Mouse (Mus musculus) adrenal gland, adult (tissue): ENCODE measurements around the gene Ehd3.

Experiments
- DNase-seq, 2 experiments: peaks; one replicate each; pipeline ENCODE4 v3.0.0; 2022 to 2023; ENCODE audit warnings: low spot score in 1 of 2; ENCODE audit not compliant: inconsistent age in 2 of 2

The Ehd3 gene

DNA sequence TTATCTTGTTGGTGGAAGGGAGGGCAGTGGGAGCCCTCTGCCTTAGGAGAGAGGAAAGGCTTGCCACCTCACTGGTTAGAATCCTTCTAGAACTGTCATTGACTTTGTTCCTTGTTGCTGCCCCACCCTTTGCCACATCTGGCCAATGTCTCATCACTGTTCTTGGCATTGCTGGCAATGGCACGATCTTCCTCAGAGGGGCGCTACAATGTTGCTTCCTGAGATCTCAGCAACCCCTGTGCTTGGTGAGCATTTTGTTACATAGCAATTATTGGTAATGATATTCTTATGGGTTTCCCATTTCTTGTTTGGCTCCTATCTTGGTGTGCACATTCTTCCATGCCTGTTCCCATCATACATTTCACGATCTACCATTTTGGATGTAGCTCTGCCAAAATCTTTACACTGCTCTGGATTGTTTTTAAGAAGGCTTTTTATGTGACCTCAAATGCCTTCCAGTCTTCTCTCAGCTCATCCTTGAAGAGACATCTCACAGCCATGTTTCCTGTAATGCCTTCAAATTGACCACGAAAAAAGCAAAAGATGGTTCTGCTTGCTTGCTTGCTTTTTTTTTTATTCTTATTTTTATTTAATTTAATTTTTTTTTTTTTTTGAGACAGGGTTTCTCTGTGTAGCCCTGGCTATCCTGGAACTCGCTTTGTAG, at the start of gene Ehd3:
Ehd3 (plus strand) TSS at position 614 of the 664 bp plus-strand sequence.
- no peak for DNase-seq

GRCm38 (mm10) chr17:73770964-73771363, 33.0 kb upstream of the Ehd3 start:
- peak; percentile 52 to 53 for DNase-seq

GRCm38 (mm10) chr17:73786642-73787311, 17.2 kb upstream of the Ehd3 start:
- DNase-seq, result peak; percentile 55 to 74

- DNase-seq, result no peak
These were observed 13.5 kb upstream of the Ehd3 start for GRCm38 (mm10) chr17:73790284-73791020.

GRCm38 (mm10) chr17:73796789-73797188, 7.1 kb upstream of the Ehd3 start:
- DNase-seq, result no peak

DNA sequence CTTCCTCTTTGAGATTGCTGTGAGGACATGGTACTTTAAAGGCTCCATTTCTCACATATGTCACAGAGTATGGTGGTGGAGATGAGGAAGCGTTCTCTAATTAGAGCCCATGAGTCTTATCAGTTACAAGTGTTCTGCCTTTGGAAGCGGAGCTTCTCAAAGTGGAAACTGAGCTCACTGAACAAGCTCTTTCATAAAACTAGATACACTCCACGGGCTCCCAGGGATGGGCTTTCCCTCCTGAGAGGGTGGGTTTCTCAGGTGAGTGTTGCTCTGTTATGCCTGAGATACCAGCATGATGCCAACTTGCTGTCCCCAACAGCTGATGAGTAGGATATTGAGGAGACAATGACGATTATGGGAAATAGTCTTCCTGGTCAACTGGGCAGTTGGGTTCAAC, 6.2 kb upstream of the Ehd3 start:
- DNase-seq, result no peak

DNA sequence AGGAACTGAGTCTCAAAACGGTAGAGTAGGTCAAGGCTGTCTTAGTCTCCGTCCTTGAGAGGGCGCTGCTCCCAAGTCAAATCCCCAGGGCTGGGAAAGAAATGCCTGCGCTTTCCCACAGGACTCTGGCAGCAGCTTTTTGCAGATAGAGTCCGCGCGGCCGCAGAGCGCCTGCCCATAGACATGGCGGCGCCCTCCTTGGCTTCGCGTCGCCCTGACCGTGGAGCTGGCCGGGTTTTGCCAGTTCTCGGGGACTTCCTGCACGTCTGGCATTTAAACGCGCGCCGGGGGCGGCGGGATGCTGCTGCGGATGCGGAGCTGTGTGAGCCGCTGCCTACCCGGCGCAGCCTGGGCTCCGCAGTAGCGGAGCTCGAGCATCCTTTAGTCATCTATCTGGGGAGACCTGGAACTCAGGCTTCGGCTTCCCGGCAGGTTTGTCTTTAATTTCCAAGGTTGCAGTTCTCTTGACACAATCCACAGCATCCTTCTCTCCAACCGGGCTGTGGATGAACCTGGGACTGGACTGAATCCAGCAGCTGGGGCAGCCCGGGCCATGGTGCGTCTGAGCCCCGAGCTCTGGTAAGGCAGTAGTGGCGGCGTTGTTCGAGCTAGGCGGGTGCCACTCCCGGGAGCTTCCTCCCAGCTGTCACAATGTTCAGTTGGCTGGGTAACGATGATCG, 798 bp downstream of the Ehd3 start:
- peak; percentile 94 to 95 for DNase-seq

GRCm38 (mm10) chr17:73806331-73806730, 2.4 kb downstream of the Ehd3 start:
- no peak for DNase-seq

- DNase-seq, result no peak
These were observed 3.3 kb downstream of the Ehd3 start for GRCm38 (mm10) chr17:73807211-73807610.

DNA sequence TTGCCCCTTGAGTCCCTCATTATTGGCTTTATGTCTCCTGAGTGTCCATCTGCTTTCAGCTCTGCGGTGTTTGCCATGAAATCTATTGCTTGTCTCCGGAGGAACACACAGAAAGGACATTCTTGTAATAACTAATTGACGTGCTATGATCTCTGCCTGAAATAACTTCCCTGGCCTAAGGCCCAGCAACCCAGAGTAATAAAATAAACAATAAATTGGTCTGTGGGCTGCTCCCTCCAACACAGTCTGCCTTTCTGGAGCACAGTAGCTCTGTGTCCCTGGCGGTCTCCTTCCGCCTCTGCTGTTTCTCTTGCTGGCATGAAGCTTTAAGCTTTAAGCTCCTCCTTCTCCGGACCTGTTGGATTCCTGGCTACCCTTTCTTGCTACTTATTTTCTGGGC, 4.5 kb downstream of the Ehd3 start:
- peak; percentile 37 to 70 for DNase-seq

- DNase-seq, result peak; percentile 38 to 57
These were observed 6.9 kb downstream of the Ehd3 start for GRCm38 (mm10) chr17:73810801-73811200.

- DNase-seq, result peak; percentile 47 to 62
These were observed 7.6 kb downstream of the Ehd3 start for GRCm38 (mm10) chr17:73811566-73811965.

DNA sequence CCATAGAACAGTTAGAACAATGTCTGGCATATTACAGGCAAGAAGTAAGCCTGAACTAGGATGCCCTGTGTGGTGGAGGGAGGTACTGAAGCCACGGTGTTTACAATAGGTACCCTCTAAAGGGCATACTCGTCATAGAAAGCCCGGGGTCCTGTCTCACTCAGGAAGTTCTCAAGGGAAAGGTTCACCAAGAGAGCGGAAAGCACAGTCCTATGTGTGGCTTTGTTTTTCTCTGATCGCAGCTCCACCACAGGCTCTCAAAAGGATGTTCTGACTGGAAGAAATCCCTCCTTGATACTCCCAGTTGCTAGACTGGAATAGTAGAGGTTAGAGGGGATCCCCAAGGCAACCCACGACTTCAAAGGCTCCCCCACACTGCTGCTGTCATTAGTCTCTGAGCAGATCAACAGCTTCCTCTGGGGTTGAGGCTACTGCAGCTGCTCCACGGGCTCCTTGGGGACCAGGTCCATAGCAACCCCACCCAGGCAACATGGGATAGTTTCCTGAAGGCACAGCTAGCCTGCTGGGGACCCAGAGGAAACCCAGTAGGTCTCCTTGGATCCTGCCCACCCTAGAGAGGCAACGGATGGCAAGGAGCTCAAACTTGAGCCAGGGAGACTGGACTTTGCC, 9.2 kb downstream of the Ehd3 start:
- no peak for DNase-seq

GRCm38 (mm10) chr17:73814500-73815190, 10.7 kb downstream of the Ehd3 start:
- no peak for DNase-seq

DNA sequence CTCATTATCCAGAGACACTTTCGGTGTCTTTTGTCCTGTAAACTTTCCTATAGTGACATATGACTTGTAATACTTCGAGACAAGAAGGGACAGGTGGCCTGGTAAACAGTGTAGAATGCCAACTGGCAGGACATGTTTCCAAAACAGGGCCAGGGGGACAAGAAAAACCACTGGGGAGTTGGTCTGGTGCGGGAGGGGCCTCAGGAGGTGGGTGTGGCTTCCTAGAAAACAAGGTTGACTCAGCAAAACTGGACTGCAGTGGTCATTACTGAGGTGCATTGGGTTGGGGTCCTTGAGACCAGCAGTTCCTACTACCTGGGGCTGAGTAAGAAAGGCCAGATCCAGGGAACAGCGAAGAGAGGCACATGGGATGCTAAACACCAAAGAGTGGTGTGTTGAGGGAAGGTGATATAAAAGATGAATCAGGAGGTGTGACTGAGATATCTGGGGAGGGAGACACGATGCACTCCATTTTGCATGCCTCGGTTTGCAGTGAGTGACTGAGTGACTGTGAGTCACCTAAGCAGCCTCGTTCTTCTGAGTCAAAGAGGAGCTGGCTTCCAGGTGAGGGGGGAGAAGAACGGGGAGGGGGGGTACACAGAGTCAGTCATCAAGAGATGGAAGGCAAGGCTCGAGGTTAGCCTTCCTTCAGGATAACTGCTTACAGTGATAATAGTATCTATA, 13.9 kb downstream of the Ehd3 start:
- DNase-seq, result no peak

DNA sequence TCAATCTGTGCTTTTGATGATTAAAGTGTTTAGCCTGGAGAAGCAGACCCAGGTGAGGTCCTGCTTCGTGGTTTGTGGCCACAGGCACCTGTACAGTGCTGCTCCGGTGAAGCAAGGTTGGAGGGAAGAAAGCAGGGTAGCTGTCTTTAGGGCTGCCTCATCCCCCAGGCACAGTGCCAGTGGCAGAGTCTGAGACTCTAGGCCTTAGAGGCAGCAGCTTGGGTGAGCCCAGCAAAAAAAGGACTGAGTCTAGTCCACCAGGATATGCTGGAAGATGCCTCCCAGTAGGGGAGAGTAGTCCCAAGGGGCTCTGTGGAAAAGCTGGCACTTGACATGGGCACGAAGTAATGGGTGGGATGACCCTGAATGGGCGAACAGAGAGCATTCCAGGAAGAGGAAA, 15.0 kb downstream of the Ehd3 start:
- DNase-seq, result no peak

DNA sequence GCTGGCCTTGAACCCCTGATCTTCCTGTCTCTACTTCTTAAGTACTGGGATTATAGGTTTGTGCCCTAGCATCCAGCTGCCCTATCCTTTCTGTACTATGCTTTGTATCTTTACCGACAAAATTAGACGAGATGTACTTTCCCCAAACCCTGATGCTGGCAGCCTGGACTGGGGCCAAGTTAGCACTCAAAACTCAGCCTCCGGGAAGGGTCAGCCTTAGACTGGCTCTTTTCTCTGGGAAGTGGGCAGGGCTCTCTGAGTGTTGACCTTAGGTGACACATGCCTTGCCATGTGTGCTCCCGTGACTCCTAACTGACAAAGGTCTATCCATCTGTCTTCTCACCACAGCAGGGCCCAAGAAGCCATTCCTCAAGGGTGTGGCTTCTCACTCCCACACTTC, 16.8 kb downstream of the Ehd3 start:
- peak in 1 of 2 experiments; percentile 35 for DNase-seq

DNA sequence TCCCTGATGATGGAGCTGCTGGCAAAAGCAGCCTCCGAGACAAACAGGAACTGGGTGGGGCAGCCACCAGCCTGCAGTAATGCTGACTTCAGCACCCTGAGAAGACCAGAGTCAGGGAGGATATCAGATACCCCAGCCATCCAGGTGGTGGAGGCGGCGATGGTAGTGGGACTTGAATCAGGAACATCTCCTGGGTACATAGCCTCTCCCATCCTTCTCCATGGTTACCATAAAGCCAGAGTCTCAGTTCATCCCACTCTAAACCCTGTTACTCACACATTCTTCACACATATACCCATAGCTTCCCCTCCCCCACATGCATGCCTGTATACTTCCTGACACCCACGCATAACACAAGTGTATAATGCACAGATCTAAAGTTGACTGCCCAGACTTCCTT, 18.3 kb downstream of the Ehd3 start:
- DNase-seq, result no peak

- no peak for DNase-seq
These were observed 19.4 kb downstream of the Ehd3 start for GRCm38 (mm10) chr17:73823121-73824021.
